Mouse (Mus musculus): Measurements from ENCODE around the gene Entpd6. TPM values are rescaled to one million over a fixed set of nuclear protein-coding genes. Genes with fewer than 3 reads are reported as not detected.

Gene Entpd6
- polyA plus RNA-seq (2015; fragmentation: Nextera tagmentation; extraction: Ambion mirVana): 25.1 and 28.5 TPM in 2 replicates

- Histone ChIP-seq H3K27me3 (no peaks in the 10 kb centered on the region; the same call in 1 of the 2 replicates), H3K36me3 (peaks cover 9% of the 10 kb centered on the region; the same call in 1 of the 2 replicates), H3K27ac (replicated peaks) (peak within 1 kb of the TSS; percentile 86), H3K4me2 (replicated peaks) (peak within 1 kb of the TSS; percentile 94), H3K9me3 (replicated peaks) (no peaks in the 10 kb centered on the region), H3K9ac (peak within 1 kb of the TSS; percentile 76), H3K4me3 (replicated peaks) (peak within 1 kb of the TSS; percentile 83), H3K4me1 (peaks cover 18% of the 10 kb centered on the region)
- peak; percentile 96 for ATAC-seq (ENCODE audit: insufficient number of reproducible peaks, low FRiP score, low TSS enrichment, low read depth)
- WGBS: under 1% methylated on average over 30 of the region's 30 CpGs
Observed at GRCm38 (mm10) chr2:150748854-150749253, at the start of gene Entpd6. Gene Entpd6 (plus strand): TSS chr2:150749042.

- WGBS: 72% methylated on average over 4 of the region's 4 CpGs
- H3K9me3 ChIP-seq (replicated peaks): no peaks in the 10 kb centered on the region
Observed at GRCm38 (mm10) chr2:150712167-150712674, 36.6 kb upstream of the Entpd6 start.

GRCm38 (mm10) chr2:150735756-150736576 is 12.9 kb upstream of the Entpd6 start:
- Histone ChIP-seq H3K4me2 (replicated peaks) (no peak overlapping the region), H3K4me1 (no peaks in the 10 kb centered on the region), H3K9ac (no peak overlapping the region), H3K27ac (replicated peaks) (no peak overlapping the region), H3K27me3 (no peaks in the 10 kb centered on the region), H3K4me3 (replicated peaks) (no peak overlapping the region), H3K36me3 (no peaks in the 10 kb centered on the region), H3K9me3 (replicated peaks) (no peaks in the 10 kb centered on the region)
- 48% methylated on average over 11 of the region's 11 CpGs for WGBS
- ATAC-seq (ENCODE audit: insufficient number of reproducible peaks, low FRiP score, low TSS enrichment, low read depth): peak; percentile 43; the same call in 1 of the 2 replicates

More at GRCm38 (mm10) chr2:150712167-150712674, 36.6 kb upstream of the Entpd6 start:
- no peak overlapping the region for H3K4me2 ChIP-seq (replicated peaks)
- no peaks in the 10 kb centered on the region for H3K27me3 ChIP-seq
- H3K4me1 ChIP-seq: no peaks in the 10 kb centered on the region
- H3K27ac ChIP-seq (replicated peaks): no peak overlapping the region
- no peak for ATAC-seq (ENCODE audit: insufficient number of reproducible peaks, low FRiP score, low TSS enrichment, low read depth)
- no peaks in the 10 kb centered on the region for H3K36me3 ChIP-seq
- no peak overlapping the region for H3K9ac ChIP-seq
- no peak overlapping the region for H3K4me3 ChIP-seq (replicated peaks)

GRCm38 (mm10) chr2:150737881-150738280 is 11.0 kb upstream of the Entpd6 start:
- H3K9ac ChIP-seq: no peak overlapping the region
- no peaks in the 10 kb centered on the region for H3K27me3 ChIP-seq
- 80% methylated on average over 9 of the region's 9 CpGs for WGBS
- H3K27ac ChIP-seq (replicated peaks): no peak overlapping the region
- ATAC-seq (ENCODE audit: insufficient number of reproducible peaks, low FRiP score, low TSS enrichment, low read depth): no peak
- no peaks in the 10 kb centered on the region for H3K36me3 ChIP-seq
- H3K4me3 ChIP-seq (replicated peaks): no peak overlapping the region
- no peaks in the 10 kb centered on the region for H3K9me3 ChIP-seq (replicated peaks)
- H3K4me1 ChIP-seq: no peaks in the 10 kb centered on the region
- H3K4me2 ChIP-seq (replicated peaks): no peak overlapping the region

GRCm38 (mm10) chr2:150740145-150740841 is 8.5 kb upstream of the Entpd6 start:
- Histone ChIP-seq H3K27me3 (no peaks in the 10 kb centered on the region), H3K9me3 (replicated peaks) (no peaks in the 10 kb centered on the region), H3K27ac (replicated peaks) (no peak overlapping the region), H3K4me1 (no peaks in the 10 kb centered on the region), H3K4me2 (replicated peaks) (no peak overlapping the region), H3K36me3 (no peaks in the 10 kb centered on the region), H3K9ac (no peak overlapping the region), H3K4me3 (replicated peaks) (no peak overlapping the region)
- ATAC-seq (ENCODE audit: insufficient number of reproducible peaks, low FRiP score, low TSS enrichment, low read depth): no peak
- 56% methylated on average over 10 of the region's 10 CpGs for WGBS

- no peaks in the 10 kb centered on the region; the same call in 1 of the 2 replicates for H3K27me3 ChIP-seq
- no peaks in the 10 kb centered on the region for H3K36me3 ChIP-seq
- H3K9me3 ChIP-seq (replicated peaks): no peaks in the 10 kb centered on the region
- ATAC-seq (ENCODE audit: insufficient number of reproducible peaks, low FRiP score, low TSS enrichment, low read depth): no peak
- H3K9ac ChIP-seq: no peak overlapping the region
- H3K4me2 ChIP-seq (replicated peaks): no peak overlapping the region
- no peaks in the 10 kb centered on the region for H3K4me1 ChIP-seq
- WGBS: 54% methylated on average over 4 of the region's 4 CpGs
- no peak overlapping the region for H3K4me3 ChIP-seq (replicated peaks)
- H3K27ac ChIP-seq (replicated peaks): no peak overlapping the region
Observed at GRCm38 (mm10) chr2:150741405-150741804, 7.4 kb upstream of the Entpd6 start.

- no peak overlapping the region for H3K4me2 ChIP-seq (replicated peaks)
- no peak overlapping the region for H3K9ac ChIP-seq
- H3K36me3 ChIP-seq: no peaks in the 10 kb centered on the region
- no peak overlapping the region for H3K4me3 ChIP-seq (replicated peaks)
- no peaks in the 10 kb centered on the region; the same call in 1 of the 2 replicates for H3K27me3 ChIP-seq
- 72% methylated on average over 7 of the region's 7 CpGs for WGBS
- H3K27ac ChIP-seq (replicated peaks): no peak overlapping the region
- H3K4me1 ChIP-seq: peaks cover 10% of the 10 kb centered on the region
- ATAC-seq (ENCODE audit: insufficient number of reproducible peaks, low FRiP score, low TSS enrichment, low read depth): no peak
- H3K9me3 ChIP-seq (replicated peaks): no peaks in the 10 kb centered on the region
Observed at GRCm38 (mm10) chr2:150745016-150745415, 3.8 kb upstream of the Entpd6 start.

GRCm38 (mm10) chr2:150749283-150749682 is 441 bp downstream of the Entpd6 start:
- H3K9ac ChIP-seq: peak overlapping the region; percentile 76
- H3K4me3 ChIP-seq (replicated peaks): peak overlapping the region; percentile 83
- H3K4me1 ChIP-seq: peaks cover 18% of the 10 kb centered on the region
- H3K9me3 ChIP-seq (replicated peaks): no peaks in the 10 kb centered on the region
- peaks cover 14% of the 10 kb centered on the region; the same call in 1 of the 2 replicates for H3K36me3 ChIP-seq
- H3K4me2 ChIP-seq (replicated peaks): peak overlapping the region; percentile 94
- peak overlapping the region; percentile 86 for H3K27ac ChIP-seq (replicated peaks)
- no peaks in the 10 kb centered on the region; the same call in 1 of the 2 replicates for H3K27me3 ChIP-seq
- ATAC-seq (ENCODE audit: insufficient number of reproducible peaks, low FRiP score, low TSS enrichment, low read depth): peak; percentile 74
- WGBS: under 1% methylated on average over 24 of the region's 24 CpGs

- H3K27ac ChIP-seq (replicated peaks): no peak overlapping the region
- peaks cover 15% of the 10 kb centered on the region; the same call in 1 of the 2 replicates for H3K36me3 ChIP-seq
- H3K9me3 ChIP-seq (replicated peaks): no peaks in the 10 kb centered on the region
- H3K4me1 ChIP-seq: peaks cover 18% of the 10 kb centered on the region
- H3K4me3 ChIP-seq (replicated peaks): 0 out of 2 replicates have a peak overlapping the region, but pooled peaks have one; percentile 83
- ATAC-seq (ENCODE audit: insufficient number of reproducible peaks, low FRiP score, low TSS enrichment, low read depth): no peak
- H3K27me3 ChIP-seq: no peaks in the 10 kb centered on the region; the same call in 1 of the 2 replicates
- H3K4me2 ChIP-seq (replicated peaks): peak overlapping the region; percentile 94
- 69% methylated on average over 13 of the region's 13 CpGs for WGBS
- H3K9ac ChIP-seq: no peak overlapping the region
Observed at GRCm38 (mm10) chr2:150750129-150750979, 1.5 kb downstream of the Entpd6 start.

- H3K4me1 ChIP-seq: peaks cover 7% of the 10 kb centered on the region
- ATAC-seq (ENCODE audit: insufficient number of reproducible peaks, low FRiP score, low TSS enrichment, low read depth): no peak
- no peaks in the 10 kb centered on the region for H3K27me3 ChIP-seq
- H3K36me3 ChIP-seq: peaks cover 53% of the 10 kb centered on the region
- no peak overlapping the region for H3K27ac ChIP-seq (replicated peaks)
- H3K4me2 ChIP-seq (replicated peaks): no peak overlapping the region
- no peak overlapping the region for H3K9ac ChIP-seq
- H3K9me3 ChIP-seq (replicated peaks): no peaks in the 10 kb centered on the region
- 84% methylated on average over 3 of the region's 3 CpGs for WGBS
- H3K4me3 ChIP-seq (replicated peaks): no peak overlapping the region
Observed at GRCm38 (mm10) chr2:150755016-150755415, 6.2 kb downstream of the Entpd6 start.

All from embryonic facial prominence, embryonic 15.5 days (tissue).